Mouse (Mus musculus): Measurements from ENCODE around the gene Jup. TPM values are rescaled to one million over a fixed set of nuclear protein-coding genes. Genes with fewer than 3 reads are reported as not detected.
"Not testable (repeated sequence)": the region's sequence is repeated elsewhere in the genome, so short reads cannot be mapped to it uniquely, and the experiment has no call there.

Gene Jup
- total RNA-seq, 2 experiments from 2014 or later = 40.8 to 43.0 TPM

DNA sequence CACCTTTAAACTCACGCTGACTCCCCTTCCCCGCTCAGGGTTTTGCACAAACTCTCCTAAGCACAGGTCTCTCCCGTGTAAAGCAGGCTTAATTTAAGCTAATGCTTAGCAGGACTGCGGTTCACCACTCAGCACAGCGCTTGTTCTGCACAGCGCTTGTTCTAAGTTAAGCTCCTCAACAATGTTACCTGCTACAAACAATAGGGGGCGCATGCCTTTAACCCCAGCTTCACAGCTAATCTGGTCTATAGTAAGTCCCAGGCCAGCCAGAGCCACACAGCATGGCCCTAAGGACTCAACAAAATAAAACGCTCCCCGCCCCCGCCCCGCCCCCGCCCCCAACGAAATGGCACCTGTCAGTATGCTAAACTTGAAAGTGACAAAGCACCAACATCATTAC, 36.5 kb downstream of the Jup start:
- not testable (repeated sequence) for DNase-seq (ENCODE audit: low spot score in 2 of 2)

DNA sequence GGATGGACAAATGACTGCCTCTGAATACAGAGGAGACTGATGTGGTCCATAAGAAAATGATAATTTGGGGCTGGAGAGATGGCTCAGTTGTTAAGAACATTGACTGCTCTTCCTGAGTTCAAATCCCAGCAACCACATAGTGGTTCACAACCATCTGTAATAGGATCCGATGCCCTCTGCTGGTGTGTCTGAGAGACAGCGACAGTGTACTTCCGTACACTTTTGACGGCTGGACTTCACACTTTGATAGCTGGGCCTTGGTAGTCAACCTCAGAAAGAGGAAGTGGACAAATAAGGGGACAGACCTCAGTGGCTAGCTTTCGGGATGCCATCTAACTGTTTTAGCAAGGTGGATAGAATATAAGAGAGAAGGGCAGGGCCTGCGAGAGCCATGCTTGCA, 37.4 kb downstream of the Jup start:
- DNase-seq (ENCODE audit: low spot score in 2 of 2) = no peak

DNA sequence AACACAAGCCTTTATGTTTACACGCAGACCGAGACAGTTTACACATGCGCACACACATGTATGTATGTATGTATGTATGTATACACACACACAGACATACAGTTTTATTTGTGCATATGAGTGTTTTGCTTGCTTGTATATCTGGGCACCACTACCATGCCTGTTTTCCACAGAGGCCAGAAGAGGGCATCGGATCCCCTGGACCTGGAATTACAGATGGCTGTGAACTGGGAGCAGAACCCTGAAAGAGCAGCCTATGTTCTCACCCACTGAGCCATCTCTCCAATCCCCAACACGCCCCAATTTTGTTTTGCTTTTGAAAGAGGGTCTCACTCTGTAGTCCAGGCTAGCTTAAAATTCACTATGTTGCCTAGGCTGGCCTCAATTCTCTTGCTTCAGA, 40.2 kb downstream of the Jup start:
- DNase-seq (ENCODE audit: low spot score in 2 of 2) = no peak

DNA sequence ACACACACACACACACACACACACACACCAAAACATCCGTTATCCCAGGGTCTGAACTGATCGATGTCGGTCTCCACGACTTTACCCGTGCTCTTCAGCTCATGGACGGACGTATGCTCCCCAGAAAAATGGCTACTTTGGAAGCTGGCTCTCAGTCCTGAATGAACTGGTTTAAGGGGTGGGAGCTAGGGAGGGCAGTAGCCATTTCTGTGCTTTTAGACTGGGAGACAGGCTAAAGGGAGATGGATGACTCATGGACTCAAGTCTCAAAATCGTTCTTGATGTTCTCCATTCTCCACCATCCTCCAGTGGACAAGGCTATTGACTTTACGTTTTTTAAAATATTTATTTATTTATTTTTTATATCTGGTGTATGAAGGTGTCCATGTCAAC, 40.7 kb downstream of the Jup start:
- DNase-seq (ENCODE audit: low spot score in 2 of 2) = no peak

DNA sequence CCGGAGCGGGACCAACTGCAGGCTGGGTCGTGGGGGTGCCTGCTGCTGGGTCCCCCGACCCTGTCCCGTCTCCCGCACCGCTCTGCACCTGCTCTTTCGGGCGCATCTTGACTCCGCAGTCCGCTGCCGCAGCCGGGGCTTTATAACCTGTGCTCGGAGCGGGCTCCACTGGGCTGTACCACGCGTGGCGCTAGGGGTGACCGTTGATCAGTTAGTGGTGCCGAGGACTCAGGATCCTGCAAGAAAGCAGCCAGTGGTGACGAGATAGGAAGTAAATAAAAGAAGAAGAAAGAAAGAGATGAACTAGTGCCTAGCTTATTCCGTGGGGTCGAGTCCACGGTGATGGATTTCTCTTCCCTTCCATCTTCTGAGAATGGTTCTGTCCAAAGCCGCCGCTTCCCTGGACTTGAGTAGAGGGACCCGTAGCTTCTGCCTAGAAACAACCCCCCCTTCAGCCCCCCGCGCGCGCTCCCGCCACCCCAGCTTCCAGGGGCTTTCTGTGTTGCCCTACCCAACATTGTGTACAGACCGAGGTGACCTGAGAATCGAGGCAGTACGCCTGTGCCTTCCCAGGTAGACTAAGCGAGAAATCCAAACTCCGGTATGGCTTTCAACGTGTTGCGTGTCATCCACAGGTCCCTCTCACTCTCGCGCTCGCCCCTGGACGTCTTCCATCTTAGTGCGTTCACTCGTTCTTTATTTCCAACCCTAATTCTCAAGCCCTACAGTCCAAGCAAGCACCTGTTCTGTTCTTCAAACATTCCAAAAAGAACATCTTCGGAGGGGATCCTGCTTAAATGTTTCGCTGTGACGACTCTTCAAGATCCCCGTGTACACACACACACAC, 41.4 kb downstream of the Jup start, which contains the start of gene Hap1:
Hap1 (minus strand) TSS at position 157 of the 847 bp plus-strand sequence.
- DNase-seq (ENCODE audit: low spot score in 2 of 2) = peak; percentile 73 to 80

DNA sequence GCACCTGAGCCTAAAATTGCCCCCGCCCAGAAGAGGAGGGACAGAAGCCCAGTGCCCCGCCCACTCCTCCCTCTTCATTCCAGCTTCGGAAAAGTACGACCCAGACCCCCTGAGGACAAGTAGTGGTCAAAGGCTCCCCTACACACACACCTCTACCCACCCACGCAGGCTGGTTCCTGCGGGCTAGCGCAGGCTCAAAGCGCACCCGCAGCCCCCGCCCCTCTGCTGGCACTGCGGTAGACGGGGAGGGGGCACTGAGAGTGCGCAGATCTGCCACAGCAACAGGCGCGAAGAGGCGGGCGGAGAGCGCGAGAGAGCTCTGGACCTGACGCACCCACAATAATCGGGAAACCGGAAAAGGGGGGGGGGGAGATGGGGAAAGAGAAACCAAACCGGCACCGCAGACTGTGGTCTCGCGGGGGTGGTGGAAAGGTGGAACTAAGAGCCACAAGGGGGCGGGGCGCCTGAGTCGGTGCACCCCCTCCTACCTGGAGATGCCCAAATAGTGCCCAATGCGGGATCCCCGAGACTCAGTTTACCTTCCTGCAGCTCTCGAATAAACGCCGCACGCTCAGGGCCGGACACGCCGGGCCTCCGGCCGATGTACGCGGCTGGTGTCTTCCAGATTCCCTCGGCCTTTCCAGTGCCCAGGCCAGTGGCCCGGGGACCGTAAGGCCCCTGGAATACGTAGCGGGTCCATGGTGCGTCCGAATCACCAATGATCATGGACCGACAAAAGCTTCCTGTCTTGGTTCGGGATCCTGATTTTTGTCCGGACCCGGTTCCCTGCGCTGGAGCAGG, 42.2 kb downstream of the Jup start:
- peak; percentile 49 to 50 for DNase-seq (ENCODE audit: low spot score in 2 of 2)

DNA sequence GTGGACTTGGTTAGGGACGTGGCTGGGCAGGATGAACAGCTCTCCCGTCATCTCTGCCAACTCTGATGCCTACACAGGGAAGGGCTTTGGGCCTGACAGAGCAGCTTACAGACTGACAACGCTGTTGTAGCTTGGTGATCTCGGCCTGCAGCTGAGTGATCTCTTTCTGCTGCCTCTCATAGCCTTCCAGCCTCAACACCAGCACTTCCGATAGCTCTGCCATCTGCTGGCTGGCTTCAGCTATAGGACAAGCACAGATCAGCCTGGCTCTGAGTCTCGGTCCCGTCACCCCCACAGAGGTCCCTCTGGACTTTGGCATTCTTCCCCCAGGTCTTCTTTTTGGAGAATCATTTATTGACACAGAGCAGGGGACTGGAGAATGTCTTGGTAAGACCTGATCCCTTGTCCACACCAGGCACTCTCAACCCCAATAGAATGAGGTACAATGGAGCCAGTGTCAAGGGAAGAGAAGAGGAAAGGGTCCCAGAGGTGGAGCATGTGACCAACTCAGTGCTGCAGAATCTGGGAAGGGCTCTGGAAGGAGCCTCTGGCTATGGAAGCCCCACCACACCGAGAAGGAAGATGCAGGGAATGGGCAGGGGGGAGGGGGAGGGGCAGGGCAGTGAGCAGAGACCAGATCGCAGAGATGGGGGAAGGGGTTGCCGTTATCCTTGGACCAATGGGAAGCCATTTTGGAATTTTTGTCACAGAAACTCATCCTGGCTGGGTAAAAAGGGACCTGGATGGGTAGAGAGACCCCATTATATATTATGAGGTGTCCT, 45.3 kb downstream of the Jup start:
- DNase-seq (ENCODE audit: low spot score in 2 of 2) = no peak

DNA sequence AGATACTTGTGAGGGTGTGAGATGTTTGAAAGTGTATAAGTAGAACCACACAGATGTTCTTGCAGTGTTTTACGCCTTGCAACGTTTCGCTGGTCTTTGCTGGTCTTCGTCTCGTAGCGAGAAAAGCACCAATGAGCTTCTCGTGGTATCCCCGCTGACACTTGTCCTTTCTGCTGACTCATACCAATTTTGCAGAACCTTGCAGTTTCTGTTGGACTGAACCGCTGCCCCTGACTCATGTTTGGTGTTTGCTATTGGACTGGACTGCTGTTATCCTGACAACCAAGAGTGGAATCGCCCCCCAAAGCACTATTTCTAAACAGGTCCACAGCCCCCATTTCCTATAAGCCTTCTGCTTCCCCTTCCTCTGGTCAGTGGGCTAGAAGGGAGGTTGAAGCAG, 53.3 kb downstream of the Jup start:
- no peak for DNase-seq (ENCODE audit: low spot score in 2 of 2)

DNA sequence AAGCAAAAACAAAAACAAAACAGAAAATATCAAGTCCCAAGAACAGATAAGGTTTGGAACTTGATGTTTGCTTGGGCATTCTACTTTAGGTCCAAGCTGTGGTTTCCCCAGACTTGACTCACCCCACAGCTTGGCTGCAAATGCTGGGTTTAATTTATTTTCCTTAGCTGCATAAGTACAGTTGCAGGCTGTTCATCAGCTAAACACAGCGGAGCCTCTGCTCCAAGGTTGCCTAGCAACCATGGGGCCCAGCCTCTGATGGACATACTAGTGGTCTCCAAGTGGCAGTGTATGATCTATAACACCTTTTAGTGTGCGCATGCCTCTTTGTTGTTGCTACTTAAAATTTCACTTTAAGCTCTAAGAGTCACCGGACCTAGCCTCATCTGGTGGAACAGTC, 61.8 kb downstream of the Jup start:
- DNase-seq (ENCODE audit: low spot score in 2 of 2) = no peak

DNA sequence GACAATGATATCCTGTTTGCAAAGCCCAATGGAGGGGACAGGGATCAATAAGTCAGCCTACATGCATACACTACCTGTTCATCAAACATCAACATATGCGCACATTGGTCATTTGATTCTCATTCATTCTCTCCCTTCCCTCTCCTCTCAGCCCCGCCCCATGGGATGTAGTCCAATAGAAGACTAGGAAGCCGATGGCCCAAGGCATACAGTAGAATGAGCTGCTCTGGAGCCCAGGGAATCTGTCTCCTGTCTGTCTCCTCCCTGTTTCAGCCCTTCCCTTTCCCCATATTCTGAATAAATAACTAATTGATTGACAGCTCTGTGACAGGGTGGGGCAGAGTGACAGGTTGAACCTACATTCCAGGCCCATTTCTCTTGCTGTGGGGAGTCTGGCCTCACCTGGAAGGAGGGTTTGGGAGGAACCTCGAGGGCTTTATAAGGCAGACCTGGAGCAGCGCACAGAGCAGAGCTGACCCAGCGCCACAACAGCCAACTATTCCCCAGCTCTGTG, 63.6 kb downstream of the Jup start, which contains the start of gene Gast:
Gast (plus strand) TSS at position 464 of the 514 bp plus-strand sequence.
- DNase-seq (ENCODE audit: low spot score in 2 of 2) = no peak

DNA sequence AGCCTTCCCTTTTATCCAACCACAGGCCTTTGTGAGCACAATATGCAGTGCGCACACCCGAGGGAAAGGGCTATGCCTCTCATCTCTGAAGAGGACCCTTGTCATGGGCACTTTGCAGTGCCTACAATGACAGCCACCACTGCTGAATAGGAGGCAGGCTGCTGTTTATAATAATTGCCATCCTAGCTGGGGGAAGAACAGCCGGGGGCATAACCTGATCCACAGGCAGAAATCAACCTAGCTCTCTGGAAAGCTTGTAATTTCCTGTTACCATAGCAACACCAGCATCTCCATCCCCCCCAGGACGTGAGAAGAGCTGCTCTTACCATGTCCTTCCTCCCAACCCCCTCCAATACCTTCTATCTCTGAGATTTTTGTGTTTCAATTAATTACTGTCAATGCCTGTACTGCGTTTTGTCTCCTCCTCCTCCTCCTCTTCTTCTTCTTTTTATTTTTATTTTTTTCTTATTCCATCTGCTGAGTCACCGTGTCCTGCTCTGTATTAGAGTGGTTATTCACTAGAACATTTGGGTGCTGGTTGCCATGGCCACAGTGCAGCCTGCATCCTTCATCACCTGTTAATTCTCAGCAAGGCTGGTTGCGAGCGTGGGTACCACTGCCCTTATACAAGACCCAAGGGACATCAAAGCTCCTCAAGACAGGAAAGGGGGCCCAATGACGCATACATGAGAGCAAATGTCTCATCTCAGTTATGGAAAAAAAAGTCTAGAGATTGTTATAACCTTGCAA, 64.6 kb downstream of the Jup start:
- DNase-seq (ENCODE audit: low spot score in 2 of 2) = peak; percentile 54 to 61

DNA sequence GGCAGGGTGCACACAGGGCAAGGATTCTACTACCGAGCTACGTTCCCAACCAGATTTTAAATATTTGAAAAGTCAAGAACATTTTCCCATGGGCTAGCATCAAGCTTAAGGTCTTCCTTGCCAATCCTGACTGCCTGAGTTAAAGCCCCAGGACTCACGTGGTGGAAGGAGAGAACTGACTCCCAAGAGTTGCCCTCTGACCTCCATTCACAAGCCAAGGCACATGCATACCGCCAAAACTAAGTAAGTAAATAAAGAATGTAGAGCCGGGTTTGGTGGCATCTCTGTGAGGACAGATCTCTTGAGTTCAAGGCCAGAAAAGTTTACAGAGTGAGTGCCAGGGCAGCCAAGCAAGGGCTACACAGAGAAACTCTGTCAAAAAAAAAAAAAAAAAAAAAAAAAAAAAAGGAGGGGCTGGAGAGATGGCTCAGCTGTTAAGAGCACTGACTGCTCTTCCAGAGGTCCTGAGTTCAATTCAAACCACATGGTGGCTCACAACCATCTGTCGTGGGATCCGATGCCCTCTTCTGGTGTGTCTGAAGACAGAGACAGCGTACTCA, 66.7 kb downstream of the Jup start:
- DNase-seq (ENCODE audit: low spot score in 2 of 2) = not testable (repeated sequence)

DNA sequence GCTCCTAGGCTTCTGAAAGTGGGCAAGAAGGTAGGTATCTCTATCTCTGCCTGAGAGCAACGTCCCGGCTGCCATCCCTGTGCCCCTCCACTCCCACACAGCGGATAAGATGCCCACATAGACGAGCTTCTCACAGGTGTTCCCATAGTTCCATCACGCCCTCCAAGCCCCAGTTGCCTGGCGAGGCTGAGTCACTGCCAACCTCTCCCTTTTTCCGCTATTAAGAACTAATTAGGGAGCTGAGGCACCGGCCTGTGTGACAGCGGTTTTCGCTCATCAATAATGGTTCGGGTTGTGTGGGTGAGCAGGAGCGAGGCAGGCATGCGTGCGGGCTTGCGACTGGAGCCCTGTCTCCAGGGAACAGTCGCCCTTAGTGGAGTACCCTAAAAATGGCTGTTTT, 67.3 kb downstream of the Jup start:
- peak in 1 of 2 experiments; percentile 37 for DNase-seq (ENCODE audit: low spot score in 2 of 2)

DNA sequence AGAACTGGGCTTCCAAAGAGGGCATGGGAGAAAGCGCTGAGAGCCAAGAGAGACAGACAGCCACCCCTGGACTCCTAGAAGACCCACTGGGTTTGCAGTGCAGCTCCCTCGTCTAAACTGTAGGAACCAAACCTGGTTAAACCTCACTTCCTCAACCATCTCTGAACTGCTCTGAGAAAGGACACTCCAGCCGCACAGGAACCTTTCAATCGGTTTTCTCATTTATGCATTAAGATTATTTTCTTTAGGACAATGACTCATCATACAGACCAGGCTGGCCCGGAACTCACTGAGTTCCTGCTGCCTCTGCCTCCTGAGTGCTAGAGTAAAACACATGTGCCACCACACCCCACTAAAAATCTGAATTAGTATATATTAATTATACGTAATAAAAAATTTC, 69.8 kb downstream of the Jup start:
- no peak for DNase-seq (ENCODE audit: low spot score in 2 of 2)

DNA sequence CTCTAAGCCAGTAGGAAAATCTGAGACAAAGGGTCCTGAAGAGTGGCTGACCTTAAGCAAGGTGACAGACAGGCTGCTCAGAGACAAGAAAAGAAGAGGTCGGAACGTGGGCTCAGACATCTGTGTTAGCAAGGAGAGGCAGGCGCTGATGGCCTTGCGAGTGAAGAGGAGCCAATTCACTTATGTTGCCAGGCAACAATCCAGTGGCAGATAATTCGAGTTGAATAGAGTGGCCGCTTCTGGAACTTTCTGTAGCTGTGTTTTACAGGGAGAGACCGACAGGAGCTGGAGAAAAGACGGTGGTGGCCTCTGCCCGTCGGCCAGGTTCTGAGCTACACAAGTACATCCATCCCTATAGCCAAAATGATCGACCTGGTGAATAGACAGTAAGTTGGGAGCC, 70.2 kb downstream of the Jup start:
- no peak for DNase-seq (ENCODE audit: low spot score in 2 of 2)

DNA sequence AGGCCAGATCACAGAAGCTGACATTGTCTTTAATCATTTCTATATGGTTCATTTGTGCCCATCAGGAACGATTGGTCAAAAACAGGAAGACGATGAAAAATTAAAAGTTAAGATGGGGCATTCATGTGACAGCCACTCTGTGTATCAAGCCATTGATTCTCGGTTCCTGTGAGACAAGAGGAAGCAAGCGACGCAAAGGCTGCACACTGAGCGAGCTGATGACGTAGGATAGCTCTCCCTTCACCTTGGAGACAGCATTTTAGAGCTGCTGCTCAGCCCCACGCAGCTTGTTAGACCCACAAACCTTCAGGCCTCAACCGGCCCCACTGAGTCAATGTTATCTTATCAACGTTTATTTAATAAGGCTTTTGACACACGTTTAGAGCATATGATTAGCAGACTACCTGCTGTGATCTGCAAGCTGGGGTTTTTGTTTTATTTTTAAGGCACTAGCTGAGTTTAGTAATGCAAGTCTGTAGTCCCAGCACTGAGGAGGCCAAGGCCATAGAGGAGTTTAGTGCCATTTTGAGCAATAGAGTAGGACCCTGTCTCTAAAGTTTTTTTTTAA, 72.4 kb downstream of the Jup start:
- no peak for DNase-seq (ENCODE audit: low spot score in 2 of 2)

DNA sequence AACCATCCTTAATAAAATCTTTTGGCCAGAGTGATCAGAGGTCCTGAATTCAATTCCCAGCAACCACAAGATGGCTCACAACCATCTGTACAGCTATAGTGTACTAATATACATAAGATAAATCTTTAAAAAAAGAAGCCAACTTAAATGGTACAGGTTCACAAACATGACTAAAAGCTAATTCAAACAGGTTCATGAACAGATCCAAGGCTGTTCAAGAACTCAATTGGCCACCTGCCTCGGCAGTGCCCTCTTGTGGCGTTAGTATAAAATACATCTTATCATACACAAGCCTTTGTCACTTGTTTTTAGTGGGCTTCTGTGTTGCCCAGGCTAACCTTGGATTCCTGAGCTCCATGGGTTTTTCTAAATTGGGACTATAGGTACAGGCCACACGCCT, 74.0 kb downstream of the Jup start:
- DNase-seq (ENCODE audit: low spot score in 2 of 2) = peak in 1 of 2 experiments; percentile 78

DNA sequence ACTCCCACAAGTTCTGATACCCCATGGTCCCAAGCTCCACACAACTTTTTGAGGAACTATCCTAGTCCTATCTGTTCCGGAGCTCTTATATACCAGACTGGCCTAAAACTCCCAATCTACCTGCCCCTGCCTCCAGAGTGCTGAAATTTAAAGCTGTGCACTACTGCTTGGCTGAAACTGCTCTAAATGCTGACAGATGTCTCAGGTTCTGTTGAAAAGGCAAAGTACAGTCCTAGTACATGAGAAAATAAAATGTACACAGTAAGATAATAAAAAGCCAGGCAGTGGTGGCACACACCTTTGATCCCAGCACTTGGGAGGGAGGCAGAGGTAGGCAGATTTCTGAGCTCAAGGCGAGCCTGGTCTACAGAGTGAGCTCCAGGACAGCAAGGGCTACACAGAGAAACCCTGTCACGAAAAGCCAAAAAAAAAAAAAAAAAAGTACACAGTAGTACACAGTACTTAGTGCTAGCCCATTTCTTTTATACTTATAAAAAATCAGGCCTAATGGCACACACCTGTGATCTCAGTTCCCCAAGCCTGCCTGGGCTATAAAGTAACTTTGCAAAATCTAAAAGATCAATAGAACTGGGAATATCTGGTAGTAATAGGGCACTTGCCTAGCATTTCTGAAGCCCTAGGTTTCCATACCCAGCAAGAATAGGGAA, 74.8 kb downstream of the Jup start:
- DNase-seq (ENCODE audit: low spot score in 2 of 2) = no peak
